Mouse (Mus musculus) retina, postnatal 1 day (tissue): ENCODE data around the gene Slc35c2.

Experiments used
- DNase-seq: peaks from one replicate; pipeline ENCODE4 v3.0.0-alpha.2; 2012

The Slc35c2 gene

DNA sequence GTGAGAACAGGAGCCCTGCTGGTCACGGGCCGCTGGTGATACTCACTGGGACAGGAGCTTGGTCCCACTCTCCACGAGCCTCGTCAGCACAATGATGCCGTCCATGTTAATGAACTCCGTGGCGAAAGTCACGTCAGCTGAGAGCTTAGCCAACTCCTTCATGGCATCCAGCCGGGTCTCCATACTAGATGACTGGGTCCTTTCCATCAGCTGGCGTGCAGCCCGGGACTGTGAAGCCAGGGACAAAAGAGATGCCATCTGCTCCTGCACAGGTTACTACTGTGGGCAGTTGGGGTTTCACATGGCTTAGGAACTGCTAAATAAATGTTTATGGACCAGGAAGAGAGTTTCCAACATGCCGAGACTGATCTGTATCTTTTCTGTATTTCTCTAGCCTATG, 23.9 kb upstream of the Slc35c2 start:
- DNase-seq: peak; percentile 54

DNA sequence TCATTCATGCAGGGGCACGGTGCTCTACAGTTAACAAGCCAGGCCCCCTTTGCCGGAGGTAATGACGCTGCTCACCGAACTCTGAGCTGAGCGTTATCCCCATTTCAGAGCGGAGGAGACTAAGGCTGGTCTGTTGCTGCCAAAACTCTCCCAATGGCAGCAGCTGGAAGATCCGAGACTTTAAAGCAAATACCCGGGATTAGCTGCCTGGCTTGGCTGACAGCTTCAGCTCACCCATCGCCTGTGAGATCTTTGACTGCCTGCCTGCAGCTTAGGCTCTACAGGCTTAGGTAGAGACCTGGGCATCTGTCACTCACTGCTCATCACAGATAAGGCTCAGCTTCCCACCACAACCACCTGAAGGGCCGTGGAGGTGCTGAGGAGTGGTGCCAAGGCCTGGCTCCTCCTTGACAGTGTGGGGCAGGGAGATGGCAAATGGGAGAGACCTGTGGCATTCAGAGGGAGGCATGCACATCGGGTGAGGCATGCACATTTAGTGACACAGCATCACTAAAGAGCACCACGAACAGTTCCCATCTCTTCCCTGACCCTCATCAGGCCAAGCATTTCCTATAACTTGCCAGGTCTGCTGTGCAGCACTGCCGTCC, 23.3 kb upstream of the Slc35c2 start:
- DNase-seq: peak; percentile 72

DNA sequence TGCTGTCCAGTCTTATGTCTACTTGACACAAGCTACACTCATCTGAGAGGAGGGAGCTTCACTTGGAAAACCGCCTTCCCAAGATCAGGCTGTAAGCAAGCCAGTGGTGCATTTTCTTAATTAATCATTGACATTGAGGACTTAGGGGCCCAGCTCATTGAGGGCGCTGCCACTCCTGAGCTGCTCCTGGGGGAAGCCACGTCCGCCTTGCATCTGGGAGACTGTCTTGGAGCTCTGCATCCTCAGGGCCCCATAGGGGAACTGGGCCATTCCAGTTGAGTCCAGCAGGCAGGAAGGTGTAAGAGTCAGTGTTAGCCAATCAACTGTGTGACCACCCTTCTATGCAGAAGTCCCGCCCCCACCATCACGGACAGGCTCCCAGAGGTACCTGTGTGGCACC, 20.1 kb upstream of the Slc35c2 start:
- no peak for DNase-seq

DNA sequence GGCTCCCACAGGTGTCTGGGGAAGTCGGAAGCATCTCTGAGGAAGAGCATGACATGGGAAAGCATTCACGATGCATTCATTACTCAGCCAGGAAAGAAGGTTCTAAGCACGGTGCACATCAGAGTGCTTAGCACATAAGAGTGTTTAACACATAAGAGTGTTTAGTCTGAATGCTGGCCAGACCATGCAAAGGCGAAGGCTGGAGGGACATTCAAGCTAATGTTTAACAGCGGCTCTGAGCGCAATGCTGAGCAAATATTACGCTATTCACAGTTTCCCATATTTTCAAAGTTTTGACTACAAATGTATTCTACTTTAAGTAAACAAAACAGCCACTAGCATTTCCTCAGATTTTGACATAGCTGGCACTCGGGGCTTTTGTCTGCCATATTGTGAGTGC, 17.8 kb upstream of the Slc35c2 start:
- DNase-seq: no peak

DNA sequence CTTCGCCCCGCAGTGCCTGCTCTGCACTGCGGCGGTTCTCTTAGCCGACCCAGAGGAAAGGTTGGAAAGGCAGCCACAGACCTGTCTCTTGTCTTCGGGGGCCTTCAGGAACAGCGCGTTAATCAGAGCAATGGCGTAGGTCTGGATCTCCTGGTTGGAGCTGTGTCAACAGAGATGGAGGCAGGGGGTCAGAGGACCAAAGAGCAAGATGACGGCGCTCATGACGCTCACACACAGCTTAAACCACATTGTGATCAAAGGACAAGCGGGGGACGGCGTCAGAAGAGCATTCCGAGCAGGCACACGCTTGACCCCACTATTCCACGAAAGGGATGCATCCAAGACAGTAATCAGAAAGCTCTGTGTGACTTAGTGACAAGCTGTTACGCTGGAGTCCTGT, 17.1 kb upstream of the Slc35c2 start:
- DNase-seq: no peak

DNA sequence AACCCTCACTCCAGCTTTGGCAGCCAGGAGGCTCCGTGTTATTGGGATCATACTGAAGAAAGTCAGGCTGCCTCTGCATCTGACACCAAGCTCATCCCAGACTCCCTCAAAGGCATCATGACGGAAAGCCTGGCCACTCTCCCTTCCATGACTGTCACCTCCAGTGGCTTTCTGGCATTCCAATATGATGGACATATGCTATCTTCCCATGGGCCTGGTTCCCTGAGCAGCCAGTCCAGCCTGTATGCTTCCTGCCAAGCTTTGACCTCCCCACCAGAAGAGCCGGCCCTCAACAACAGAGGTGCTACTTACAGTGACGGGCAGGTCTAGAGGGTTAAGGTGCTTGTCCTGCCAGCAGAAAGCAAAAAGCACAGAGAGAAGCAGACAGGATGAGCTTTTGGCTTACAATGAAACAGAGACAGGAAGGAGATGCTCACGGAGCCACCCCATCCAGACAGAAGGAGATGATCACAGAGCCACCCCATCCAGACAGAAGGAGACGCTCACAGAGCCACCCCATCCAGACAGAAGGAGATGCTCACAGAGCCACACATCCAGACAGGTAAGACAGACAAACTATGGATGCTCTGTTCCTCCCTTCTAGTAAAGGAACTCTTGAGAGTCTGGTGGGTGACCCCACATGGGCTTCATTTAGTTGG, 15.8 kb upstream of the Slc35c2 start:
- no peak for DNase-seq

DNA sequence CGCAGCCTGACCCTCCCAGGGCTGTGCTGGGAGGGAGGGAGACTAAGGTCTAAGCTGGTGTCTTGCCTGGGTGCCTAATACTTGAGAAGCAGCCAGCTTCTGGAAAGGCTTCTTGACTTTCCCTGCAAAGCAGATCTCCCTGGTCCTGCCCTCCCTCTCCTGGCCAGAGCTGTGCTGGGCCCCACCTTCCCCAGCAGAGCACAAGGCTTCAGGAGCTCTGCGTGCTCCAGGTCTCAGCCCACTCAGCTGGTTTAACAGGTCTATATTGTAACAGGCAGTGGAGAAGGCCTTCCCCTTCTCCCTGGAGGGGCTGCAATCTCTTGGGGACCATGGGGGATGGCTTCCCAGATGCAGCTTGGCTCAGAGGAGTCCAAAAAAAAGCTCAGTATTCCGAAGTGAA, 13.7 kb upstream of the Slc35c2 start:
- peak; percentile 17 for DNase-seq

DNA sequence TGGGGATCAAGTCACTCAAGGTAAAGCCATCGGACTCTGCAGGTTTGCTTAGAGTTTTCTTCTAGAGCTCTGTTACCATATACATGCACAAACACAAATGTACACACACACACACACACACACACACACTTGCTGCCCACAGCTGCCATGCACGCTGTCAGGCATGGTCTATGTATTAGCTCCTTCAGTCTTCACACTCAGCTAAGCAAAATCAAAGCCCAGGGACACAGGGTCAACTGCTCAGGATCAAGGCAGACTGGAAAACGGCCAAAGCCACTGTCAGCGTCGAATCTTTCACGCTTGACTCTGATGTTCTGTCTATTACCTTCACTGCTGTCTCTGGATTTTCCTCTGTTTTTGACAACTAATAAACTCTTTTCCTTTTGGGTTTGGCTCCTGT, 13.2 kb upstream of the Slc35c2 start:
- DNase-seq: peak; percentile 74

DNA sequence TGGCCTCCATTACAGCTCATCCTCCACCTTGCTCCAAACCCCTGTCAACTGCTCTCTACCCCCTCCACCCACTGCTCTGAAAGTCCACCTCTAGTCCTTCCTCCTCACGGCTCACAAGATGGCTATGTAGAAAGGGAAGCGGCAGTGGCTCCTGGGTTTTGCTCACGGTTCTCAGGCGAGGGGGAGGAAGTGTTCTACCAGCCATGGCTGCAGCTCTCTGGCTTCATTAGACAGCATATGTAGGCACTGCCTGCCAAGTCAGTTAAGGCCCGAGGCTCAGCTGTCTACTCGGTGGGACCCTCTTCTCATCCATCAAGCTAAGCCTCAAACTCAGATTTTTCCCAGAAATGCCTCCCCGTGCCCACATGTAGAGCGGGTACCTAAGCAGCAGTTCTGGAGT, 12.8 kb upstream of the Slc35c2 start:
- no peak for DNase-seq

DNA sequence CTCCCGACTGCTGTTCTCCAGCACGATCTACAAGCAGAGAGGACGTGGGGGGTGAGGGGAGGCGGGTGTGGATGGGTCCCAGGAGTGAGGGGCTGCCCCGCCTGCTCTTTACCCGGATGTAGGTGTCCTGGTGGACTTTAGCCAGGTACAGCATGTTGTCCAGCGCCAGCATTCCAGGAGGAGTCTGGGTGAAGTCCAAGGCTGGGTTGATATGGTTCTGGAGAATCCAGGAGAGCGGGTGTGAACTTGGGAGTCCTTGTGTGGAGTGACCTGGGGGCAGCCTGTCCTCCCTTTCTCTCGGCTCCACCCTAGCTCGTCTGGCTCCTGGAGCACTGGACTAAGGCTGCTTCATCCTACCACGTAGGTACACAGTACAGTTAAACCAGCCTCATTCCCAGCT, 9.8 kb upstream of the Slc35c2 start:
- no peak for DNase-seq

DNA sequence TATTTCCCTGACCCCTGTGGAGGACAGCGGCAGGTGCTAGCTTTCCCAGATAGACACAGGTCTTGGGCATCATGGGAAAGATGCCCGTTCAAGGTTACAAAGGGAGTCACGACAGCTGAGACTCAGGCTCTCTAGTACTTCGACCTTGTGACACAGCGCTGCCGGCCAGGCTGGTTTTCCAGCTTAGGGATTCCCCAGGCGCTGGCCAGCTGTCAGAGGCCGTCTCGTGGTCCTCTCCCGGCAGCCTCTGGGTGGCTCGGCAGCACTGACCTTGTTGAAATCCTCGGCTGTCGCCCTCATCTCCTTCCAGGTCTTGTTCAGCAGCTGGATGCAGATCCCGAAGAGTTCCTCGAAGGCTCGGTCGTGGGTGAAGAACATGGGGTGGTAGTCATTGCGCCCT, 8.9 kb upstream of the Slc35c2 start:
- peak; percentile 55 for DNase-seq

DNA sequence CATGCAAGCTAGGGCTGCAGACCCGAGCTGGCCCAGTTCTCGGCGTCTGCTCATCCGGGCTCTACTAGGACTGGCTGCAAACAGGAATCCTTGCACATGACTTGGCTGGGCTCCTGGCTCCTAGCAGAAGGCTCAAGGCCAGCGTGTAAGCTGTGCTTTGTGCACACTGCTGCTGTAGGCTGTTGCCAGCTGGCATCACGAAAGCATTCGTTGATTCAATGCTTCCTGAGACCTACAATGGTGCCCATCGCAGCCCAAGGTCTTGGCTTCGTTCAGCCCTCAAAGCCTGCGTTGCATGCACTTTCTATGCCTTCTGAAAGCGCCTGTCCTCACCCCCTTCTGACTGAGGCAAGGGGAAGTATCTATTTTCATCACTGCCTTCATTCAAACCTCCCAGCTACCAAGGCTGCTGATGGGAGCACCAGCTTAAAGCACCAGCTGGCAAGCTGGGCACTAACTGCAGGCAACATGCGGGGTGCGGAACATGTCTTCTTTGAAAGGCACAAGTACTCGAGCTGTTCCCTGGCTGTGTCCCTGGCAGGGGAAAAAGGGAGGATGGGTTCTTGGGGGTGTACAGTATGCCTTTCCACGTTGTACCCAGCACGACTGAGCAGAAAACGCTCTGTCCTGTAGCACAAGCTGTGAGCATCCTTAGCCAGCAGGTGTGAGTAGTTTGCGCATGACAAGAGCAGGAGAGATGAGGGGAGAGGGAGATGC, 804 bp upstream of the Slc35c2 start:
- peak; percentile 33 for DNase-seq

DNA sequence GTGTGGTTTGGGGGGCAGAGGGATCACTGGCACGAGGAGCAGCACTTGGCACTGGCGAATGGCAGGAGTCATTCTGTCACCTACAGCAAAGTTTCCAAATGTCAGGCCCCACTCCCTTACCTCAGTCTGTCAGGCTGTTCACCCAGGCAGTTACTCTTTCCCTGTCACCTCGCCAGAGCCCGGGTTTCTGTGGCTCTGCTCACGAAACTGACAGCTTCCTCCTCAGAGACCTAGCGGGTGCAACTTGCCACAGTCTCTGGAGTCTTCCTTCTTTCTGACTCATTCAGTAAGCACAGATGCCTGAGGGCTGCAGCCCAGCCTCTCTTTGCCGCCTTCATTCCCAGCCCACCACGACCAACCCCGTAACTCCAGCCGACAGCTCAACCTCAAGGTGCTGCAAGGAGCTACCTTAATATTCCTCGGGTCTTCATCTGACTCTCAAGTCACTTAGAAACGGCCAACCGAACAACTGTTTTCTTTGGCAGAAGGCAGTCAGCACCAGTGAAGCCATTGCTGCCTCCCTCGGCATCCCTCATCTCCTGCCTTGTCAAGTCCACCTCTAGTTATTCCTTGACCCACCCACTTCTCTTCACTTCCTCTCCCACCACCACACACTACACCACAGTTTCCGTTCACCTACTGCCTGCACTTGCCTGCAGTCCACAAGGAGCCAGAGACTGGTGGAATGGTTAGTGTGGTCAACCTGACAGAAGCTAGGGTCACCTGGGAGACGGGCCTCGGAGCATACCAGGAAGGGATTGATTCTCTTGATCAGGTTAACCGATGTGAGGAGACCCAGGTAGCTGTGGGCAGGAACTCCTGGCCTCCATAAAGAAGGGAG, 1.1 kb downstream of the Slc35c2 start:
- DNase-seq: no peak

DNA sequence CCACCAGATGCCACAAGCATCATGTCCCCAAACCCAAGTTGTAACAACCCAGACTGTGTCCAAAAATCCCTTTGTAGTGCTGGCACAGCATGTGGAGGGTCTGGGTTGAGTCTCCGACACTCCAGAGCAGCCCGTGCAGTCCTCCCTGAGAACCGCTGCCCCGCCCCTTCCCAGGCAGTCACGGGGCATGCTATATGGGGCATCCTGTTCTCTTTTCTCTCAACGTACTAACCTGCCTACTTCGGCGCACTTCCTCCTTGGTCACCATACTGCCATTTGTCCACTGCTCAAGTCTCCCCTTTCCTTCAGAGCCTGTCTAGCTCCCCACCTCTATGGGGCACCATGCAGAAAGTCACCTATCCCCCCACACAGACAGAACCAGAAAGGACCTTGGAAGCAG, 2.0 kb downstream of the Slc35c2 start:
- no peak for DNase-seq

DNA sequence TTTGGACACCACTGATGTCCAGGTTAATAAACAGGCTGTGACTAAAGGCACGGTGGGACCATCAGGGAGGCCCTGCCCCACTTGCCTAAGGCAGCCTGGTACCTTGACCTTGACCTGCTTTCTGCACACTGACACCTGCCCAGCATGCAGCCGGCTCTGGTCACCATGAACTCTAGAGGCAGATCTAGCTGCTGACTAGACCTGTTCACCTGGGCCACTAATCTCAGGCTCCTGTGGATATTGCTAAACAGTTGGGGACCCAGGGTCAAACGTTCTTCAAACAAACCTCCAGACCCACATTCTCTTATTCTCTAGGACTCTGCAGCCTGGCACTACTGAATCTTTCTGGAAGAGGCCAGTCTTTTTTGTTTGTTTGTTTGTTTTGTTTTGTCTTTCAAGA, 2.6 kb downstream of the Slc35c2 start:
- DNase-seq: no peak

DNA sequence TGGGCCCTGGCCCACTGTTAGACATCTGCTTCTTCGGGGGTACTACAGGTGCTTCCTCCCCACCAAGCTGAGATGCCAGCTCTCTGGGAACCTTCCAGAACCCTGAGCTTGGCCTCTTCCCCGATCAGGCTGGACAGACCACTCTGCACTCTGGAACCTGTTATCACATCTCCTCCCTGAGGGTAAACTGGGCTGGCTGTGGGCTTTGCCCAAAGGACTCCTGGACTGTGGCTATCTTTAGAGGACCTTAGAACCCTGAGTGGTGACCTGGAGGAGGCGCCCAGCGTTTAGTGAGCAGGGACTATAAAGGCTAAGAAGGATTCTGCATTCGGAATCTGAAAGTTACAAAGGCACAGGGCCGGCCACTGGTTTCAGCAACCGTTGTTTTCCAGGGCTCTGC, 3.3 kb downstream of the Slc35c2 start:
- no peak for DNase-seq

DNA sequence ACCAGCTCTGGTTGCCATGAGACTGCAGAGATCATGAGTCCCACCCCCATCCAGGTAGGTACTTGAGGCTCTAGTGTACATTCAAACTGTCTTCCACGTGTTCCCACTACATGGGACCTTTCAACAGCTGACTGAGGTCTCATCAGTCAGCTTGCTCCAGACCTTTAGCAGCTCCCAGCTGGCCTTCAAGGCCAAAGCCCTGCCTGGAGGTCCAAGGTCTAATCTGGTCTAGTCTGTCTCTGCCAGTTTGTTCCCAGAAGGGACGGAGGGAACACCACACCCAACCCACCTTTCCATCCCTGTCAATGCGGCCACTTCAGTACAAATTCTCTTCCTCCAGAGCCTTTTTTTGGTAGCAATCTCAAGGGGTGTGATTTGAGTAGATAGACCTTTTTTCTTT, 4.0 kb downstream of the Slc35c2 start:
- no peak for DNase-seq

DNA sequence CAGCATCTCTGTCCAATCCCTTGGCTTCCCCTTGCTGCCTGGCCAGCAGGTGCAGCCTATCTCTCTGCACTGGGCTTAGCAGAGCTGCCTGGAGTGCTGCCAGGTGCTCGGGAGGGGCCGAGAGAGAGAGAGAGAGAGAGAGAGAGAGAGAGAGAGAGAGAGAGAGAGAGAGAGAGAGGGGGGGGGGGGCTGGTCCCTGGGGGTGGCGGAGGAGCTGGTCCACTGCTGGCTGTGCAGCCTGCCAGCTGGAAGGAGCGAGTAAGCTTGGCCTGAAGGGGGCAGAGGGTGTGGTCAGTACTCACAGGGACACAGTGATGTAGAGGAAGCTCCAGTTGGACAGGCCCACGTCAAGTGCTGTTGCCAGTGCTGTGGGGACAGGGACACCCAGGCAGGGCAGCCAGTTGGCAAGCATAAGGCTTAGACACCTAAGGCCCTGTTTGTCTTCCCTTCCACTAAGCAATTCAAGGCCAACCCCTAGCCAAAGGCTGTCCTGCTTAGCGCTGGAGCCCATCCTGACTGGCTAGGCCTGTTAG, 5.8 kb downstream of the Slc35c2 start:
- DNase-seq: peak; percentile 50

DNA sequence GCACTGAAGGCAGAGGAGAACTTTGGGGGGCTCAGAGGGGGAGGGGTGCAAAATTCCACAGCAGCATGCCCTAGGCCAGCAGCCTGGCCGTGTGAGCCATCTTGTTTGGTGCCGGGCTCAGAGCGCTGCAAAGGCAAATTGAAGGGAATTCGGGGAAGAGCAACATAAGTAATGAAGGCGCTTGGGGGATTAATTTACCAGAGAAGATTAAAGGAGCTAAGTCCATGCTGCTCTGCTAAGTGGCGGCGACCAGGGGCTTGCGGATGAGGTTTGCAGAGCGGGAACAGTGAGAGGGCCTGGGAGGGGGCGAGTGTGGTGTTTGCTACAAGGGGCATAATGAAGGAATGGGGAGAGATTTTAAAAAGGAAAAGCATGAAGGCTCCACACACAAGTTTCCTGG, 8.3 kb downstream of the Slc35c2 start:
- peak; percentile 69 for DNase-seq

DNA sequence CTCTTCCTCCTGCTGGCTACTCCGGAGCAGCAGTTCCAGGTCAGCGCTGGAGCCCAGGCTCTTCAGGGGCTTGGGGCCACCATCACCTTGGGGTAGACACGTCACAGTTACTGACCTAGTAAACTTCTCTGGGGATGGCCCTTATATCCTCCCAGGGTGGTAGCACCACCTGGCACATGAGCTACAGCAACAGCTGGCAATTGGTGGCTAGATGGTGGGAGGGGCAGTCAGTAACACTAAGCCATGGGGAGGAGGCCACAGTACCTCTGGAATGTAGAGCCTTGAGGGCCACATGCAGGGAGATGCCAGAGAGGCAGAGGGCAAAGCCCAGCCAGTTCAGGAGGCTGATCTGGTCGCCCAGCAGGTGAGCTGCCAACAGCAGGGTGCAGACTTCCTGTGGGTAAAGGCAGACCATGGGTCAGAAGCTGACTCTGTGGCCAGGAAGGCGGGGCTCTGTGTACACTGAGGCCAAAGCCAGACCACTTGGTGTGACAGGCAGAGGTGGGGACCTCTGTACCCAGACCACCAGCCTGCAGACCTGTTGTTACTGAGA, 10.4 kb downstream of the Slc35c2 start:
- DNase-seq: no peak

DNA sequence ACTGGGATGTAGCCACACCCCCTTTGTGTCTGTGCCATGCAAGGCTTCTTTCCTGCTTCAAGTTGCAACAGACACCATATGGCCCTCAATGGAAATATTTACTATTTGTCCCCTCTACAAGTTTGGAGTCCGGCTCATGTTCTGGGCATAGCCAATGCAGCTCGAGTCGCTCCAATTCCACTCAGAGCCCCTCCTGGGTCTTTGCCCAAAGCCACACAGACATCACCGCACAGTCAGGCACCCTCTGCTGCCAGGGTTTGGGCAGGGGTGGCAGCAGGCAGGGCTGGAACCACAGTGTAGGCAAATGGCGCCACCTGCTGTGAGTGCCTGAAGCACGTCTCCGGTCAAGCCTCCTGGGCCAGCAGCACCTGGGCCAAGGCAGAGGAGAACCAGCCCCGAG, 11.8 kb downstream of the Slc35c2 start:
- DNase-seq: peak; percentile 81

DNA sequence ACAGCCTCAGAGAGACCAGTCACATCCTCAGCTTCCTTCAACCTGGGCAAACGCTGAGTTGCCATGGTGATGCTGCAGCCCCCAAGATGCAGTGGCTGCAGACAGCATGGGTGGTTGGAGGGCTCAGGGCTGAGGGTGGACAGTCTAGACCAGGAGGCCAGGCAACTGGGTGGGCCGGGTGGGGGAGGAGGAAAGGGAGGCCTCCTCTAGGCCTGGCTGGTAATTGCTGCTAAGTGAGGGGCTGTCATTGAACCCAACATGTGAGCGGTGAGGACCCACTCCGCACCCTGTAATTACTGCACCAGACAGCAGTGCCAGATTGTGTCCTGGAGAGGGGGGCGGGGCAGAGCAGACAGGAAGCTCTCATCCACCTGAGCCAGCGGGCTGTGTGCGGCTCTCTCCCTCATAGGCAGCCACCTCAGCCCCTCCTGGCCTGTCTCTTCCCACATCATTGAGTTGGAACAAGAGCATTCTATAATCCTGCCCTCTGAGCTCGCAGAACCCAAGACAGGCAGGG, 12.5 kb downstream of the Slc35c2 start:
- peak; percentile 63 for DNase-seq

DNA sequence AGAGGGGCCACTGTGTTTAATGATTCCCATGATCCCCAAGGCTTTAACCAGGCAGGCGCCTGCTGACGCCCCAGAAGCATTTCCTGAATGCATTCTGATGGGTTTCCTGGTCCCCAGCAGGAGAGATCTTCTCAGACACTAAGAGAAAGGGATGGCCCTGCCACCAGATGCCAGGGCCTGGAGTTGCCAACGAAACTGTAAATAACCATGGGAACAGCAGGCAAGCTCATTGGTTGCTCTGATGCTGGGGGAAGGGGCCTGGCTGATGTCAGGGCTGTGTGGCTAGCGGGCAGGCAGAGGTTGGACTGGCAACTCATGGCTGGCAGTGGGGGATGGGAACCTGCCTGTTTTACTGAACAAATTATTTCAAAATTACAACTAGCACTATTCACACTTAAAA, 14.1 kb downstream of the Slc35c2 start:
- DNase-seq: peak; percentile 67
